Mouse (Mus musculus) urinary bladder, postnatal 36 days (tissue): ENCODE results near the gene Notch4.

Experiments
- DNase-seq, 2 experiments: peaks; one replicate each; pipeline ENCODE4 v3.0.0; 2022; ENCODE audit warnings: low spot score in 2 of 2, mixed read lengths in 1 of 2

The Notch4 gene

GRCm38 (mm10) chr17:34593752-34594525 is 29.9 kb downstream of the Notch4 start:
- no peak for DNase-seq

GRCm38 (mm10) chr17:34596098-34596497 is 32.0 kb downstream of the Notch4 start:
- no peak for DNase-seq

- no peak for DNase-seq
Measured at GRCm38 (mm10) chr17:34597566-34598095, 33.6 kb downstream of the Notch4 start, which contains the start of gene Ager. Gene Ager (plus strand): TSS chr17:34597862.

GRCm38 (mm10) chr17:34599891-34600290 is 35.8 kb downstream of the Notch4 start:
- no peak for DNase-seq

GRCm38 (mm10) chr17:34601796-34602195 is 37.7 kb downstream of the Notch4 start:
- no peak for DNase-seq

GRCm38 (mm10) chr17:34603375-34604060 is 39.5 kb downstream of the Notch4 start, which contains the start of gene Rnf5:
Gene Rnf5 (minus strand): TSS chr17:34603690.
- peak; percentile 98 for DNase-seq

GRCm38 (mm10) chr17:34604061-34604508 is 40.0 kb downstream of the Notch4 start, which contains the start of gene Agpat1:
Gene Agpat1 (plus strand): TSS chr17:34604262.
- peak; percentile 92 to 98 for DNase-seq

GRCm38 (mm10) chr17:34604511-34605237 is 40.6 kb downstream of the Notch4 start:
- peak in 1 of 2 experiments; percentile 70 for DNase-seq

- DNase-seq: peak; percentile 95 to 96
Measured at GRCm38 (mm10) chr17:34605609-34606008, 41.5 kb downstream of the Notch4 start.

- no peak for DNase-seq
Measured at GRCm38 (mm10) chr17:34606186-34607039, 42.3 kb downstream of the Notch4 start.

- DNase-seq: no peak
Measured at GRCm38 (mm10) chr17:34607997-34608396, 43.9 kb downstream of the Notch4 start.

GRCm38 (mm10) chr17:34611050-34611449 is 47.0 kb downstream of the Notch4 start:
- DNase-seq: no peak

- no peak for DNase-seq
Measured at GRCm38 (mm10) chr17:34613054-34613645, 49.1 kb downstream of the Notch4 start.

- no peak for DNase-seq
Measured at GRCm38 (mm10) chr17:34613830-34614229, 49.8 kb downstream of the Notch4 start.

- no peak for DNase-seq
Measured at GRCm38 (mm10) chr17:34615871-34616270, 51.8 kb downstream of the Notch4 start, which contains the start of gene Egfl8. Gene Egfl8 (minus strand): TSS chr17:34615971.

- peak; percentile 59 to 72 for DNase-seq
Measured at GRCm38 (mm10) chr17:34618999-34619398, 54.9 kb downstream of the Notch4 start.

GRCm38 (mm10) chr17:34621006-34621405 is 56.9 kb downstream of the Notch4 start:
- no peak for DNase-seq

- DNase-seq: no peak
Measured at GRCm38 (mm10) chr17:34623161-34623560, 59.1 kb downstream of the Notch4 start.

- DNase-seq: no peak
Measured at GRCm38 (mm10) chr17:34624981-34625380, 60.9 kb downstream of the Notch4 start.

- DNase-seq: no peak
Measured at GRCm38 (mm10) chr17:34626062-34626772, 62.1 kb downstream of the Notch4 start.
